Mouse (Mus musculus) CH12.LX (cell line): ENCODE measurements around the gene Jarid2. TPM values are rescaled to one million over a fixed set of nuclear protein-coding genes. Genes with fewer than 3 reads are reported as not detected.

Experiments
- DNase-seq: peaks from one replicate; pipeline ENCODE4 v3.0.0-alpha.2; 2013; ENCODE audit errors: extremely low read depth
- H3K27ac ChIP-seq: 2 replicates; pipeline ENCODE4 v1.5.1; 2012; ENCODE audit warnings: low read depth, mild to moderate bottlenecking, control low read depth, moderate library complexity; ENCODE audit not compliant: insufficient read depth
- H3K27me3 ChIP-seq: replicated peaks from 2 replicates; pipeline ENCODE3; 2012; ENCODE audit warnings: inconsistent platforms
- H3K36me3 ChIP-seq, 2 experiments: replicated peaks in 1 of 2; 2 replicates each; pipeline versions ENCODE3 to v1.6.1; 2012; ENCODE audit warnings: inconsistent platforms in 1 of 2, low read length in 1 of 2, mild to moderate bottlenecking in 1 of 2, mixed read lengths in 1 of 2, moderate library complexity in 1 of 2; ENCODE audit not compliant: control insufficient read depth in 1 of 2, insufficient read depth in 1 of 2
- H3K4me1 ChIP-seq, 2 experiments: 2 replicates each; pipeline ENCODE4 v1.6.1; 2012; ENCODE audit warnings: inconsistent platforms in 1 of 2, moderate library complexity in 1 of 2; ENCODE audit not compliant: insufficient read depth in 2 of 2, control insufficient read depth in 1 of 2
- H3K4me2 ChIP-seq: 2 replicates; pipeline ENCODE4 v1.6.1; 2012; ENCODE audit warnings: low read depth, mild to moderate bottlenecking, control low read depth; ENCODE audit not compliant: poor library complexity, insufficient read depth, severe bottlenecking
- H3K4me3 ChIP-seq, 3 experiments: fragments of 150-350 bp in 1 of 3; sonication (generic) in 1 of 3; replicated peaks in 1 of 3; 2 replicates each; pipeline versions ENCODE3 to v1.5.1; 2011 to 2012; ENCODE audit warnings: low read depth in 2 of 3, low read length in 2 of 3, mild to moderate bottlenecking in 2 of 3, moderate library complexity in 2 of 3, control low read depth in 1 of 3, improper control_type of control experiment in 1 of 3, inconsistent platforms in 1 of 3, mixed read lengths in 1 of 3; ENCODE audit not compliant: poor library complexity in 1 of 3
- H3K79me2 ChIP-seq: replicated peaks from 2 replicates; pipeline ENCODE4 v1.6.1; 2012; ENCODE audit warnings: mild to moderate bottlenecking, moderate library complexity; ENCODE audit not compliant: control insufficient read depth, poor library complexity, insufficient read depth, severe bottlenecking; ENCODE audit errors: extremely low read depth
- H3K9ac ChIP-seq: 2 replicates; pipeline ENCODE4 v1.6.1; 2012; ENCODE audit warnings: low read depth, mild to moderate bottlenecking, control low read depth, moderate library complexity; ENCODE audit not compliant: insufficient read depth
- H3K9me3 ChIP-seq: replicated peaks from 2 replicates; pipeline ENCODE3; 2012; ENCODE audit warnings: low read length, inconsistent platforms, mixed read lengths
- BHLHE40 ChIP-seq: IDR thresholded peaks from 2 replicates; pipeline ENCODE4 v1.6.1; 2011; ENCODE audit warnings: mild to moderate bottlenecking, low read depth, low read length, improper control_type of control experiment
- CHD1 ChIP-seq: IDR thresholded peaks from 2 replicates; pipeline ENCODE4 v1.6.1; 2012; ENCODE audit warnings: low read depth, low read length, improper control_type of control experiment, inconsistent platforms
- CTCF ChIP-seq, 2 experiments: IDR thresholded peaks in 1 of 2; conservative IDR thresholded peaks in 1 of 2; 2 replicates each; pipeline ENCODE4 v1.5.1; 2011 to 2012; ENCODE audit warnings: low read depth in 2 of 2, low read length in 2 of 2, improper control_type of control experiment in 1 of 2, inconsistent platforms in 1 of 2, mild to moderate bottlenecking in 1 of 2, moderate library complexity in 1 of 2
- EP300 ChIP-seq: IDR thresholded peaks from 2 replicates; pipeline ENCODE4 v1.6.1; 2011; ENCODE audit warnings: low read length, improper control_type of control experiment
- ETS1 ChIP-seq: conservative IDR thresholded peaks from 2 replicates; pipeline ENCODE4 v1.6.1; 2012; ENCODE audit warnings: low read depth, mild to moderate bottlenecking, inconsistent platforms, low read length, improper control_type of control experiment, moderate library complexity
- GABPA ChIP-seq: IDR thresholded peaks from 2 replicates; pipeline ENCODE4 v1.6.1; 2012; ENCODE audit warnings: low read depth, low read length, improper control_type of control experiment, inconsistent platforms; ENCODE audit not compliant: insufficient replicate concordance
- HCFC1 ChIP-seq: IDR thresholded peaks from 2 replicates; pipeline ENCODE4 v1.6.1; 2012; ENCODE audit warnings: low read depth, mild to moderate bottlenecking, inconsistent platforms, low read length, improper control_type of control experiment
- IRF4 ChIP-seq: IDR thresholded peaks from 2 replicates; pipeline ENCODE4 v1.6.1; 2014; ENCODE audit warnings: low read depth, mild to moderate bottlenecking, inconsistent platforms, low read length, improper control_type of control experiment
- JUN ChIP-seq: IDR thresholded peaks from 2 replicates; pipeline ENCODE4 v1.6.1; 2011; ENCODE audit warnings: low read depth, mild to moderate bottlenecking, low read length, improper control_type of control experiment, moderate library complexity; ENCODE audit not compliant: insufficient read depth
- KAT2A ChIP-seq: IDR thresholded peaks from 2 replicates; pipeline ENCODE4 v1.6.1; 2012; ENCODE audit warnings: low read length, improper control_type of control experiment, inconsistent platforms; ENCODE audit not compliant: insufficient replicate concordance
- MAFK ChIP-seq: IDR thresholded peaks from 2 replicates; pipeline ENCODE4 v1.6.1; 2011; ENCODE audit warnings: low read length, improper control_type of control experiment; ENCODE audit not compliant: insufficient replicate concordance
- MAZ ChIP-seq: IDR thresholded peaks from 2 replicates; pipeline ENCODE4 v1.6.1; 2012; ENCODE audit warnings: low read depth, mild to moderate bottlenecking, inconsistent platforms, low read length, improper control_type of control experiment, moderate library complexity
- MYC ChIP-seq: IDR thresholded peaks from 2 replicates; pipeline ENCODE4 v1.6.1; 2011; ENCODE audit warnings: low read depth, mild to moderate bottlenecking, improper control_type of control experiment, low read length
- NELFE ChIP-seq: IDR thresholded peaks from 2 replicates; pipeline ENCODE4 v1.6.1; 2011; ENCODE audit warnings: low read depth, low read length, improper control_type of control experiment
- NRF1 ChIP-seq: IDR thresholded peaks from 2 replicates; pipeline ENCODE4 v1.6.1; 2014; ENCODE audit warnings: low read depth, mild to moderate bottlenecking, inconsistent platforms, low read length, improper control_type of control experiment, moderate library complexity
- POLR2A ChIP-seq: IDR thresholded peaks from 2 replicates; pipeline ENCODE4 v1.6.1; 2011; ENCODE audit warnings: low read depth, mild to moderate bottlenecking, improper control_type of control experiment, low read length
- POLR2AphosphoS2 ChIP-seq: IDR thresholded peaks from 2 replicates; pipeline ENCODE4 v1.6.1; 2011; ENCODE audit warnings: low read depth, low read length, improper control_type of control experiment
- RAD21 ChIP-seq: IDR thresholded peaks from 2 replicates; pipeline ENCODE4 v1.6.1; 2011; ENCODE audit warnings: low read depth, mild to moderate bottlenecking, low read length, improper control_type of control experiment, moderate library complexity
- SIN3A ChIP-seq: IDR thresholded peaks from 2 replicates; pipeline ENCODE4 v1.6.1; 2012; ENCODE audit warnings: low read length, improper control_type of control experiment, inconsistent platforms
- SMC3 ChIP-seq: IDR thresholded peaks from 2 replicates; pipeline ENCODE4 v1.6.1; 2011; ENCODE audit warnings: low read depth, low read length, improper control_type of control experiment
- TCF12 ChIP-seq: IDR thresholded peaks from 2 replicates; pipeline ENCODE4 v1.6.1; 2014; ENCODE audit warnings: low read depth, mild to moderate bottlenecking, inconsistent platforms, low read length, improper control_type of control experiment
- UBTF ChIP-seq: IDR thresholded peaks from 2 replicates; pipeline ENCODE4 v1.6.1; 2012; ENCODE audit warnings: low read depth, mild to moderate bottlenecking, inconsistent platforms, low read length, improper control_type of control experiment, moderate library complexity
- ZC3H11A ChIP-seq: IDR thresholded peaks from 2 replicates; pipeline ENCODE4 v1.6.1; 2012; ENCODE audit warnings: low read depth, mild to moderate bottlenecking, inconsistent platforms, low read length, improper control_type of control experiment
- ZKSCAN1 ChIP-seq: IDR thresholded peaks from 2 replicates; pipeline ENCODE4 v1.6.1; 2012; ENCODE audit warnings: low read depth, inconsistent platforms, low read length, improper control_type of control experiment, borderline replicate concordance
- ZMIZ1 ChIP-seq: IDR thresholded peaks from 2 replicates; pipeline ENCODE4 v1.6.1; 2012; ENCODE audit warnings: low read depth, mild to moderate bottlenecking, inconsistent platforms, low read length, improper control_type of control experiment
- dilution Hi-C: fragments of 300-500 bp; cut with MboI; formaldehyde crosslinking; loops from 2 replicates; pipeline ENCODE4 v1.14.3; 2020; ENCODE audit warnings: low sequenced_read_pairs; ENCODE audit not compliant: extremely low pct_unique_long_range_greater_than_20kb, extremely low pct_ligation_motif_present
- in situ Hi-C: fragments of 300-500 bp; cut with MboI; formaldehyde crosslinking; loops from 3 replicates; pipeline ENCODE4 v1.14.3; 2019; ENCODE audit warnings: low sequenced_read_pairs, low pct_ligation_motif_present, low pct_unique_long_range_greater_than_20kb, mixed read lengths
- polyA plus RNA-seq: library from polyadenylated mRNA; unstranded; fragments of >175 nt; gene quantifications from 2 replicates; pipeline ENCODE4 v1.2.1, GENCODE M21; 2012; ENCODE audit warnings: low read depth; ENCODE audit not compliant: insufficient read length
- total RNA-seq, 2 experiments: library from RNA; depleted of rRNA; stranded (reverse); fragments of 300-350 nt in 1 of 2; fragments of >200 nt in 1 of 2; gene quantifications; 2 replicates each; pipeline ENCODE4 v1.2.3; 2012 to 2014

The Jarid2 gene
- total and polyA plus RNA-seq, 3 experiments, result 4.5 to 10.9 (median 7.8) TPM

DNA sequence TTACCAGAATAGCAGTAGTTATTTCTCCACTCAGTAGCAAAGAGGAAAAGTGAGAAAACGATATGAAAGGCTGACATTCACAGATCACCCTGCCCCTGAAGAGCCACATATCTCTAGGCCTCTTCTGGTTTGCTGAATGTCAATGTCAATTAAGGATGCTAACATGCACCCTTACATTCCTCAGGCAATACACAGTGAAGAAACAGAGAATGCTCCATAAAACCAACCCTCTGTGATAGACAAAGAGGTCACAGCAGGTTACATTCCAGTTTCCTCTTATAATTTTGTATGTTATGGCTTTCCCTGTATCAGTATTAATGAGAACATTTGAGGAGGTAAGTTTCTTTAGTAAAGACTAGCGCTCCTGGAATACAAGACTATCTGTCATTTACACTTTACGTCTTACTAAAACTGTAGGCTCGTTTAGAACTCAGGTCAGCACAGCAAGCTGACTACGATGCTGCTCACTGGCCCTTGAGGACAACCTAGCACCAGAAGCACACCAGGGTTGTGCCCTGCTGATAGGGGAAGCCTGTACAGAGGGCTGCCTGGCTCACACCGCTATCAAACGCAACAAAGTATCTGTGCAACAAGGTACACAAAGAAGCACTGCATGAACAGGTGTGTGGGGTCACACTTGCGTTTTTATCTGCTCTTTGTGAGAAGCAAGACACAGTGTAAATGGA is 224.4 kb downstream of the Jarid2 start:
- H3K9me3 ChIP-seq, result no peaks in the 10 kb centered on the region
- peaks cover 9 to 63% of the 10 kb centered on the region in 2 experiments for H3K36me3 ChIP-seq
- dilution Hi-C loops (no loop called here), in situ Hi-C loops (no loop called here)
- no peaks in the 10 kb centered on the region for H3K27me3 ChIP-seq
- H3K4me1 ChIP-seq, result peaks cover 0 to 7% of the 10 kb centered on the region in 2 experiments; a peak in 1 of 4 replicates
- H3K4me2 ChIP-seq, result no peak overlapping the region
- no peaks in the 10 kb centered on the region for H3K79me2 ChIP-seq
- no peak overlapping the region for H3K4me3 ChIP-seq
- TF ChIP-seq EP300 (no peak), NRF1 (no peak), NELFE (no peak), UBTF (no peak), MYC (no peak), CHD1 (no peak), GABPA (no peak), MAFK (no peak), JUN (no peak), IRF4 (no peak), SIN3A (no peak), MAZ (no peak), SMC3 (no peak), BHLHE40 (no peak), ZMIZ1 (no peak), HCFC1 (no peak), ZKSCAN1 (no peak)
- no peak for DNase-seq
- H3K27ac ChIP-seq, result no peak overlapping the region
- no peak overlapping the region for H3K9ac ChIP-seq

DNA sequence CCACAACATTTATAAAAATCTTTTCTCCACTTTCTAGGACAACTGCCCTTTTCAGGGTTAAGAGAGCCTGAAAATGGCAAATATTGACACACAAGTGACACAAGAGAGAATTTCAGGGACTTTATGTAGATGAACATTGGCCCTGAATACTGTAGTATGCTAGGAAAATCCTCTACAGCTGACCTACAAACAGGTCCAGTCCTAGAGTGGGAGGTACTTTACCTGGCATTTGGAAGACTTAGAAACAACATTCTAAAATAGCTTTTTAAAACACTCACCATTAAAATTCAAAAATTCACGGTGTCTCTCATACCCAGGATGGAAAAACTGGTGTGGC is 224.9 kb downstream of the Jarid2 start:
- dilution Hi-C loops, result no loop called here
- Histone ChIP-seq H3K36me3 (peaks cover 9 to 63% of the 10 kb centered on the region in 2 experiments), H3K27me3 (no peaks in the 10 kb centered on the region), H3K79me2 (no peaks in the 10 kb centered on the region), H3K4me1 (peaks cover 0 to 3% of the 10 kb centered on the region in 2 experiments; a peak in 1 of 4 replicates), H3K4me2 (no peak overlapping the region), H3K27ac (no peak overlapping the region), H3K9ac (no peak overlapping the region), H3K4me3 (no peak overlapping the region), H3K9me3 (no peaks in the 10 kb centered on the region)
- DNase-seq, result no peak
- no peak for TF ChIP-seq ZMIZ1
- no peak for TF ChIP-seq HCFC1
- TF ChIP-seq CTCF (conservative IDR thresholded peaks at IDR 0.05 in 1 of 2, IDR thresholded peaks at IDR 0.05 in 1 of 2; ENCODE audit: low read depth in 2 of 2, low read length in 2 of 2), result no peak
- no peak for TF ChIP-seq RAD21
- TF ChIP-seq ETS1, result no peak
- no peak for TF ChIP-seq KAT2A
- TF ChIP-seq SMC3, result no peak
- TF ChIP-seq ZC3H11A, result no peak
- TF ChIP-seq POLR2A, result no peak
- TF ChIP-seq MYC, result no peak
- no peak for TF ChIP-seq TCF12
- no peak for TF ChIP-seq CHD1
- TF ChIP-seq POLR2AphosphoS2, result no peak
- no peak for TF ChIP-seq MAZ
- in situ Hi-C loops, result no loop called here
